8 mouse cellular contexts compared by ENCODE assay signal in the genomic region with DNA sequence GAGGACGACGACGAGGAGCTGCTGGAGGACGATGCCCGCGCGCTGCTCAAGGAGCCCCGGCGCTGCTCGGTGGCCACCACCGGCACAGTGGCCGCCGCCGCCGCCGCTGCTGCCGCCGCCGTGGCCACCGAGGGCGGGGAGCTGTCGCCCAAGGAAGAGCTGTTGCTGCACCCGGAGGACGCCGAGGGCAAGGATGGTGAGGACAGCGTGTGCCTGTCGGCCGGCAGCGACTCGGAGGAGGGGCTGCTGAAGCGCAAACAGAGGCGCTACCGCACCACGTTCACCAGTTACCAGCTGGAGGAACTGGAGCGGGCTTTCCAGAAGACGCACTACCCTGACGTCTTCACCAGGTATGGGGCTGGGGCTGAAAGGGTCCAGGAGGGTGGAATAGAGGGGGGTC. TPM values are rescaled to one million over a fixed set of nuclear protein-coding genes. Genes with fewer than 3 reads are reported as not detected.
DNase-seq lines count a peak whose midpoint lies in the region; ATAC-seq and TF ChIP-seq lines count a peak whose summit lies in the region.

No protein-coding gene starts in this region.

- no peaks in the 10 kb centered on the region for H3K27me3 ChIP-seq in testis, adult 2 months (ENCODE audit: control insufficient read depth, insufficient read depth, low read length)
- peaks cover 100% of the 10 kb centered on the region for H3K27me3 ChIP-seq in liver, embryonic 12.5 days (replicated peaks)
- H3K27me3 ChIP-seq in stomach, postnatal 0 days (ENCODE audit: control insufficient read depth, insufficient read depth, low read length), result peaks cover 2% of the 10 kb centered on the region; the same call in 1 of the 2 replicates

- peaks cover 8% of the 10 kb centered on the region for H3K4me1 ChIP-seq in testis, adult 2 months (ENCODE audit: control insufficient read depth, insufficient read depth, low read length)
- H3K4me1 ChIP-seq in liver, embryonic 12.5 days, result no peaks in the 10 kb centered on the region
- no peaks in the 10 kb centered on the region for H3K4me1 ChIP-seq in stomach, postnatal 0 days (replicated peaks; ENCODE audit: control insufficient read depth, insufficient read depth)

- TF ChIP-seq EP300 in stomach, postnatal 0 days (optimal IDR thresholded peaks at IDR 0.05), result no peak

- no peaks in the 10 kb centered on the region for H3K36me3 ChIP-seq in testis, adult 2 months (ENCODE audit: control insufficient read depth, insufficient read depth, low read length)
- H3K36me3 ChIP-seq in liver, embryonic 12.5 days, result no peaks in the 10 kb centered on the region
- no peaks in the 10 kb centered on the region for H3K36me3 ChIP-seq in stomach, postnatal 0 days (ENCODE audit: control insufficient read depth, insufficient read depth, low read length)

- peak; percentile 15 for DNase-seq in embryo, embryonic 10.5 days (ENCODE audit: low spot score)
- DNase-seq in embryo, embryonic 11 days, result no peak
- DNase-seq in testis, postnatal 14 days (ENCODE audit: low spot score), result no peak
- no peak for DNase-seq in stomach, postnatal 0 days (ENCODE audit: low spot score)
- DNase-seq in lung, postnatal 36 days, result no peak
- no peak for DNase-seq in gastrocnemius, postnatal 14 days

- no peaks in the 10 kb centered on the region for H3K9me3 ChIP-seq in liver, embryonic 12.5 days (replicated peaks)
- H3K9me3 ChIP-seq in stomach, postnatal 0 days (ENCODE audit: control insufficient read depth, low read length), result no peaks in the 10 kb centered on the region

- no peak for ATAC-seq in liver, embryonic 12.5 days
- no peak for ATAC-seq in stomach, postnatal 0 days (ENCODE audit: low FRiP score, low TSS enrichment)

- peak overlapping the region; percentile 43 for H3K4me3 ChIP-seq in testis, adult 2 months (ENCODE audit: control insufficient read depth, low read depth, low read length)
- H3K4me3 ChIP-seq in liver, embryonic 12.5 days, result peak overlapping the region; percentile 37
- H3K4me3 ChIP-seq in stomach, postnatal 0 days (ENCODE audit: low read depth, low read length), result peak overlapping the region; percentile 26

- no peak for TF ChIP-seq CTCF in testis, adult 2 months (IDR thresholded peaks at IDR 0.05; ENCODE audit: control insufficient read depth, insufficient read depth, insufficient replicate concordance, low read depth, low read length)
- TF ChIP-seq CTCF in stomach, postnatal 0 days (IDR thresholded peaks at IDR 0.05; ENCODE audit: low read depth), result no peak

- no peak overlapping the region for H3K9ac ChIP-seq in liver, embryonic 12.5 days
- no peak overlapping the region for H3K9ac ChIP-seq in stomach, postnatal 0 days (ENCODE audit: low read length)

- H3K4me2 ChIP-seq in liver, embryonic 12.5 days, result peak overlapping the region; percentile 56
- peak overlapping the region; percentile 47 for H3K4me2 ChIP-seq in stomach, postnatal 0 days (replicated peaks; ENCODE audit: low read depth)

- 15% methylated on average over 18 of the region's 37 CpGs for WGBS in liver, embryonic 12.5 days (ENCODE audit: insufficient replicate concordance)
- WGBS in stomach, postnatal 0 days, result 11% methylated on average over 25 of the region's 37 CpGs

- intact Hi-C loops in gastrocnemius, postnatal 14 days (cut with DNase I; ENCODE audit: low total_unique reads), result no loop called here

- no peak for TF ChIP-seq POLR2A in testis, adult 2 months (IDR thresholded peaks at IDR 0.05; ENCODE audit: control insufficient read depth, low read depth, low read length)

- H3K27ac ChIP-seq in testis, adult 2 months (ENCODE audit: control insufficient read depth, insufficient read depth, low read depth, low read length), result no peak overlapping the region
- H3K27ac ChIP-seq in liver, embryonic 12.5 days, result no peak overlapping the region
- no peak overlapping the region for H3K27ac ChIP-seq in stomach, postnatal 0 days (replicated peaks)

RNA-seq across cellular contexts. Expression of a gene that starts 2.8 kb away (rescaled TPM):
- 1.3 and 1.7 TPM in 2 replicates for polyA plus RNA-seq in testis, adult 2 months (2012; rRNA removed)
- polyA plus RNA-seq in liver, embryonic 12.5 days (2016; fragmentation: Nextera tagmentation; extraction: Ambion mirVana), result 0.10 and 0.36 TPM in 2 replicates
- polyA plus RNA-seq in stomach, postnatal 0 days (2015; fragmentation: Nextera tagmentation; extraction: Ambion mirVana), result 0.32 and 0.36 TPM in 2 replicates
- under 1 TPM; 0.29 to 0.49 TPM for total RNA-seq in gastrocnemius, postnatal 14 days (2021)
